Mouse (Mus musculus) C2C12 (cell line): ENCODE data around the gene Zfand2b.

Experiments
- CTCF ChIP-seq: IDR thresholded peaks from one replicate; pipeline ENCODE4 v1.5.1; 2011; ENCODE audit not compliant: control insufficient read depth, insufficient read depth, insufficient read length
- MYOD1 ChIP-seq: IDR thresholded peaks from one replicate; pipeline ENCODE4 v1.6.1; 2011; ENCODE audit warnings: low read depth; ENCODE audit not compliant: control insufficient read depth, insufficient read length

DNA sequence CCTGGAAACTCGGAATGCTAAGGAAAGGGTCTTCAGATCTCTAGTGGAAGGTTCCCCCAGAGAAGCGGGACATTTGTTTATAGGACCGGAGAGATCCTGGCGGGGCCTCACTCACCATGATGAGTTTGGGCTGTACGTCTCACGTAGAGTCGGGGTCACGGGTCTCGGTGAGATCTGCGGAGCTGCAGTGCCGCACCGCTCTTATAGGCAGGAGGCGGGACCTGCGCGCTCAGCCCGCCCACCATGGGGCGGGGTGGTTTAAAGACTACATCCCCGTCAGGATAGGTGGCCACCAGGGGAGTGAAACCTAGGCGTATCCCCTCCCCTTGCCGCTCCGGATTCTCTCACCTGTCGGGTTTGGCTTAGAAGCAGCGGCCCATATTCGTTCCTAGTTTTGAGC is 50.6 kb downstream of the Zfand2b start:
- TF ChIP-seq CTCF (no peak), MYOD1 (no peak)
